Mouse (Mus musculus): ENCODE data around the gene Ifi202b.
"Not testable (repeated sequence)": the region's sequence is repeated elsewhere in the genome, so short reads cannot be mapped to it uniquely, and the experiment has no call there.

DNA sequence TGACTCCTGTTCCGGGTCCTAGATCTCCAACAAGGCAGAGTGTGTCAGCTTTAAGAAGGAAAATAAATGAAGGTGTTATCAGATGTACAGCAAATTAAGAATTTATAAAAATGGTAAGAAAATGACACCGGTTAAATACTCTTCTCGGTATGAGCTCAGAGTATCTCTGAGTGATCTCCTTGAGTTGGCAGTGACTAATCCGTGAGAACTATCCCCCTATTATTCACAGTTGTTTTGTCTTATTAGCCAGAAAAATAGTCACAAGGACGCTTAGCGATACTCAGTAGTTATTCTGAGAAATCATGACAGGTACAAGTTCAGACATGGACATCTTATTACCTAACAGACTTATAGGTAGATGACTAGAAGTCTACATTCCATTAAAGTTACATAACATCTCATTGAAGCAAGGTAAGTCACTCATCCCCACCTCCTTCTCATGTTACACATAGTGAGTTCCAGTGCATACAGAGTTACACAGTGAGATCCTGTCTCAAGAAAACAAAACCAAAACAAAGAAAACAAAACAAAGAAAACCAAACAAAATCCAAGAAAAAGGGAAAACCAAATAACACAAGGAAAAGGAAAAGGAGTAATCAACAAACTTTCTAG lies at the start of gene Ifi202b:
- TF ChIP-seq CTCF (IDR thresholded peaks at IDR 0.05; ENCODE audit: extremely low read depth, insufficient read depth, insufficient read length, insufficient replicate concordance); POLR2A (IDR thresholded peaks at IDR 0.05; ENCODE audit: low read depth, low read length): not testable (repeated sequence)
